Mouse (Mus musculus) lung, adult 2 months (tissue): Measurements from ENCODE around the gene Palld.
A peak's percentile ranks its signal among the peaks of the same experiment; 100 is the strongest.

Experiments used
- CTCF ChIP-seq: fragments of 200-500 bp; IDR thresholded peaks from 2 replicates; pipeline ENCODE4 v1.5.1; 2011; ENCODE audit warnings: mild to moderate bottlenecking, low read length, control low read depth; ENCODE audit not compliant: insufficient read depth
- POLR2A ChIP-seq: fragments of 200-500 bp; IDR thresholded peaks from 2 replicates; pipeline ENCODE4 v1.6.1; 2011; ENCODE audit warnings: low read depth, mild to moderate bottlenecking, control low read depth, low read length, borderline replicate concordance; ENCODE audit errors: extremely low read depth

DNA sequence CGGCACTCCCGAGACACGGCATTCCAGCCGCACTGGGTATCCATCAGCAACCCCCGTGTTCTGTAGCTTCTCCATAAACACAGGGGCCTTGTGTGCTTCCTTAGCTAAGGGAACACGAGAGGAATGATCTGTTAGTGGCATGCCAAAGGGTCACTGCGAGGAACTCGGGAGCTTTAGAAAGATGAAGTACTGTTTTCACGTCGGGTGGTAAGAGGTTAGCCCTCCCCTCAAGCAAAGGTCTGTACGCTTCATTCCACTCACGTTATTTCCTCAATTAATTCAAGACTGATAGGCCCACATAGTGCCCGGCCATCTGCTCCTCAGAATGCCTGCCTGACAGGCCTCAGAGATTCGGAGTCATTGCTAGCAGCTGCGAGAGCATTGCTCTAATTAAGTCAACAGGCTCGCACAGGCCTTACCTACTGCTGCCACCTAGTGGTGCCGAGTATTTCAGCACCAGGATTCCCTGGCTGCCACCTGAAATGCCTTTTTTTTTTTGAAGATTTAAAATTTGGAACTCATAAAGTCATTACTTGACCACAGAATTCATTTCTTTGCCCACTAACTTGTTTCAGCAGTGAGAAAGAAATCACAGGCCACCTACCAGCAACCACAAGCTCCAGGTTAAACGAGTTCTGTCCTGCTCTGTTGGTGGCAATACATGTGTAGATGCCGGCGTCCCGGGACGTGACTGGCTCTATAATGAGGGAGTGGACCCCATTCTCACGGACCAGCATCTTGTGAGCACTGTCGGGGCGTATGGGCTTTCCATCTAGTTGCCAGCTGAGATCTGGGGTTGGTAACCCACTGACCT is 386.4 kb downstream of the Palld start:
- TF ChIP-seq CTCF, result peak; percentile 96
- TF ChIP-seq POLR2A, result no peak
